9 mouse cellular contexts compared by ENCODE assay signal in genomic region chr11:108928752-108929151, GRCm38 (mm10). TPM values are rescaled to one million over a fixed set of nuclear protein-coding genes. Genes with fewer than 3 reads are reported as not detected.
DNase-seq lines count a peak whose midpoint lies in the region; ATAC-seq and TF ChIP-seq lines count a peak whose summit lies in the region.
"Had no signal": no experiment of that assay in that cellular context is flagged by ENCODE, and none has a peak within 500 bp of the region (broad histone marks: within the 10 kb centered on the region; RNA-seq: fewer than 3 reads in every experiment).

No protein-coding gene starts in this region.

- peaks cover 73% of the 10 kb centered on the region for H3K4me1 ChIP-seq in heart, embryonic 10.5 days
- peaks cover 59% of the 10 kb centered on the region for H3K4me1 ChIP-seq in forebrain, embryonic 14.5 days (ENCODE audit: control insufficient read depth, insufficient read depth, low read length)
- H3K4me1 ChIP-seq in midbrain, embryonic 13.5 days (replicated peaks), result peaks cover 90% of the 10 kb centered on the region
- H3K4me1 ChIP-seq in thymus, adult 2 months (replicated peaks; ENCODE audit: control insufficient read depth, insufficient read depth, low read length), result peaks cover 14% of the 10 kb centered on the region

- peak overlapping the region; percentile 89; the same call in 1 of the 2 replicates for H3K4me2 ChIP-seq in forebrain, embryonic 14.5 days (ENCODE audit: low read length)
- peak overlapping the region; percentile 89 for H3K4me2 ChIP-seq in midbrain, embryonic 13.5 days (replicated peaks)

- no peak for ATAC-seq in forebrain, embryonic 14.5 days
- ATAC-seq in midbrain, embryonic 13.5 days, result no peak

- no peak for TF ChIP-seq CTCF in thymus, adult 2 months (IDR thresholded peaks at IDR 0.05; ENCODE audit: borderline replicate concordance, control insufficient read depth, extremely low read depth, insufficient read depth, low read length, poor library complexity)

- H3K9me3 ChIP-seq in heart, embryonic 10.5 days, result no peaks in the 10 kb centered on the region
- H3K9me3 ChIP-seq in forebrain, embryonic 14.5 days (replicated peaks; ENCODE audit: control insufficient read depth, low read length), result no peaks in the 10 kb centered on the region
- no peaks in the 10 kb centered on the region for H3K9me3 ChIP-seq in midbrain, embryonic 13.5 days

- no peak for DNase-seq in heart, embryonic 10.5 days (ENCODE audit: low spot score)
- no peak for DNase-seq in heart, adult 9 months (ENCODE audit: low spot score in 2 of 2)
- peak; percentile 51 for DNase-seq in brain, adult 2 months (ENCODE audit: low read depth, low spot score)
- no peak for DNase-seq in forebrain, embryonic 14.5 days (ENCODE audit: low spot score)
- no peak for DNase-seq in urinary bladder, postnatal 36 days (ENCODE audit: low spot score in 2 of 2)
- DNase-seq in yolk sac, embryonic 10.5 days (ENCODE audit: low spot score), result no peak
- DNase-seq in thymus, adult 2 months, result no peak
- DNase-seq: gastrocnemius, postnatal 14 days had no signal

- H3K27me3 ChIP-seq in heart, embryonic 10.5 days (ENCODE audit: insufficient read depth, poor library complexity, severe bottlenecking), result peaks cover 9% of the 10 kb centered on the region; the same call in 1 of the 2 replicates
- H3K27me3 ChIP-seq in forebrain, embryonic 14.5 days (replicated peaks; ENCODE audit: control insufficient read depth, insufficient read depth, low read length), result no peaks in the 10 kb centered on the region
- H3K27me3 ChIP-seq in midbrain, embryonic 13.5 days, result no peaks in the 10 kb centered on the region
- H3K27me3 ChIP-seq in thymus, adult 2 months (ENCODE audit: control insufficient read depth, insufficient read depth, low read length), result no peaks in the 10 kb centered on the region

- H3K4me3 ChIP-seq in heart, embryonic 10.5 days, result no peak overlapping the region
- 0 out of 2 replicates have a peak overlapping the region, but pooled peaks have one; percentile 5 for H3K4me3 ChIP-seq in forebrain, embryonic 14.5 days (ENCODE audit: low read depth, low read length)
- H3K4me3 ChIP-seq in midbrain, embryonic 13.5 days (replicated peaks), result peak overlapping the region; percentile 97
- H3K4me3 ChIP-seq in thymus, adult 2 months (ENCODE audit: control insufficient read depth, insufficient read depth, low read length), result no peak overlapping the region

- H3K27ac ChIP-seq in heart, embryonic 10.5 days, result peak overlapping the region; percentile 77
- H3K27ac ChIP-seq in forebrain, embryonic 14.5 days (ENCODE audit: low read depth, low read length), result no peak overlapping the region
- peak overlapping the region; percentile 4; the same call in 1 of the 2 replicates for H3K27ac ChIP-seq in midbrain, embryonic 13.5 days
- no peak overlapping the region for H3K27ac ChIP-seq in thymus, adult 2 months (ENCODE audit: control insufficient read depth, insufficient read depth, low read length)

- no peak for TF ChIP-seq POLR2A in thymus, adult 2 months (IDR thresholded peaks at IDR 0.05; ENCODE audit: control insufficient read depth, extremely low read depth, insufficient read depth, low read length, poor library complexity)

- WGBS in heart, embryonic 10.5 days, result 16% methylated on average over 7 of the region's 7 CpGs
- 9% methylated on average over 7 of the region's 7 CpGs for WGBS in forebrain, embryonic 14.5 days
- 4% methylated on average over 7 of the region's 7 CpGs for WGBS in midbrain, embryonic 13.5 days
- WGBS in thymus, adult 2 months, result 86% methylated on average over 7 of the region's 7 CpGs

- peak overlapping the region; percentile 30; the same call in 1 of the 2 replicates for H3K9ac ChIP-seq in forebrain, embryonic 14.5 days (ENCODE audit: low read length)
- peak overlapping the region; percentile 55 for H3K9ac ChIP-seq in midbrain, embryonic 13.5 days (replicated peaks)

- peaks cover 31% of the 10 kb centered on the region for H3K36me3 ChIP-seq in heart, embryonic 10.5 days
- peaks cover 21% of the 10 kb centered on the region for H3K36me3 ChIP-seq in forebrain, embryonic 14.5 days (ENCODE audit: control insufficient read depth, insufficient read depth, low read length)
- peaks cover 30% of the 10 kb centered on the region for H3K36me3 ChIP-seq in midbrain, embryonic 13.5 days
- H3K36me3 ChIP-seq in thymus, adult 2 months (ENCODE audit: control insufficient read depth, insufficient read depth, low read length), result peaks cover 19% of the 10 kb centered on the region

RNA-seq across cellular contexts. Expression of gene Axin2, which starts 8.6 kb away (rescaled TPM):
- polyA plus RNA-seq in heart, embryonic 10.5 days (2016; fragmentation: Nextera tagmentation; extraction: Ambion mirVana), result 2.2 and 5.1 TPM in 2 replicates
- polyA plus RNA-seq in forebrain, embryonic 14.5 days (2014; fragmentation: Nextera tagmentation; extraction: Ambion mirVana), result 7.8 and 9.4 TPM in 2 replicates
- 15.4 and 17.2 TPM in 2 replicates for polyA plus RNA-seq in midbrain, embryonic 13.5 days (2015; fragmentation: Nextera tagmentation; extraction: Ambion mirVana)
- polyA plus RNA-seq in thymus, adult 2 months (2012; rRNA removed), result 16.5 and 17.0 TPM in 2 replicates

Comparison
In these comparisons a context has a peak if more than half of its experiments do, and no peak if none do; other contexts are left out.
1. H3K27ac ChIP-seq: peak in heart, embryonic 10.5 days (single experiment) and midbrain, embryonic 13.5 days (single experiment); none in forebrain, embryonic 14.5 days (single experiment) and thymus, adult 2 months (single experiment).
2. H3K4me3 ChIP-seq: peak in forebrain, embryonic 14.5 days (single experiment) and midbrain, embryonic 13.5 days (single experiment); none in heart, embryonic 10.5 days (single experiment) and thymus, adult 2 months (single experiment).